Mouse (Mus musculus) right cerebral cortex, postnatal 36 days (tissue): ENCODE data around the gene Bank1.

ENCODE experiments used
- DNase-seq, 2 experiments: peaks; one replicate each; pipeline ENCODE4 v3.0.0; 2022; ENCODE audit warnings: low spot score in 2 of 2, mixed read lengths in 1 of 2

Bank1 gene

DNA sequence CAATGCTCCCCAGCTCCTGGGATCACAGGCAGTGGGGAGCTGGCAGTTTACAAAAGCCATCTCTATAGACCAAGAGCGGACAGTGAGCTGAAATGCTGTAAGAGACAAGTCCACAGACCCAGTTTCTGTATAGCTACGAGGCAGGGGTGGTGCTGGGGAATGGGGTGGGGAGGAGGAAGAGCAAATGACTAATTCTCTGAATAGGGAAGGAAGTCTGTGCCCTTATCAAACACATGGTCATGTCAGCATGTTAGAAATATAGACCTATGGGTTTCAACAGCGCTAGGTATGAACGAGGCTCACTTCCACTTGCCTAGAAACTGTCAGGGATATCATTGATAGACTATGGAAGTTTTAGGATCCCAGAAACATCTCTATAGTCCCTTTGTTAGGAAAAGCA, 73.0 kb downstream of the Bank1 start:
- DNase-seq, result no peak

DNA sequence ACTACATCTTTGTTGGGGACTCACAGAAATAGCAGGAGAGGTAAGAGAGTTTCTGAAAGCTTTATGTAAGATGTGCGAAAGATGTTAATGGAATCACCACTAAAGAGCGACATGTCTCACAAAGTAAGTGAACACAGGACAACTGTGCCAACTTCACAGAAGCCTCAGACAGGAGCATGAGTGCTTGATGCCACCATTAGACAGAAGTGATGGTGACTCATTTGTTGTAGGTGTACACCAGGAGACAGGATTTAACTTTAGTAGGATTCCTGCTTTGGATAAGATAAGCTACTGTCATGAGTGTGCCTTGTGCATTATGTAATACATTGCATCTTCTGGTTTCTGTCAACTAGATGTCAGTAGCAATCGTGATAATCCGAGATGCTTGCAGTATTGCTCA, 74.3 kb downstream of the Bank1 start:
- no peak for DNase-seq

DNA sequence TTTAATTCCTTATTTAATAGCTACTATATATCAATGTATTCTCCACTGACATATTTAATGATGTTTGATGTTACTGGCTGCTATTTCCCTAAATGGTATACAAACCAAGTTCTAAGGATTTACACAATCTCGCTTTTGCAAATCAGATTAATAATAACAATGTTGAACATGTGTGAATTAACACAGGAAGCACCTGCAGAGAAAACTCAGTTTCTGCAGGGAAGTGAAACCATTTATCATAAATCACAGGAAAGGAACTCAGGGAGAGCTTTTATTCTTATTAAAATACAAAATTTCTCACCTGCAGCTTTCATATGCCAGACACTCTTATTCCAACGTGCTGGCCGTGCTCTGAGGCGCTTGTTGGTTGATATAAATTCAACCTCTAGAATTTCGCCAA, 78.5 kb downstream of the Bank1 start:
- DNase-seq, result no peak

DNA sequence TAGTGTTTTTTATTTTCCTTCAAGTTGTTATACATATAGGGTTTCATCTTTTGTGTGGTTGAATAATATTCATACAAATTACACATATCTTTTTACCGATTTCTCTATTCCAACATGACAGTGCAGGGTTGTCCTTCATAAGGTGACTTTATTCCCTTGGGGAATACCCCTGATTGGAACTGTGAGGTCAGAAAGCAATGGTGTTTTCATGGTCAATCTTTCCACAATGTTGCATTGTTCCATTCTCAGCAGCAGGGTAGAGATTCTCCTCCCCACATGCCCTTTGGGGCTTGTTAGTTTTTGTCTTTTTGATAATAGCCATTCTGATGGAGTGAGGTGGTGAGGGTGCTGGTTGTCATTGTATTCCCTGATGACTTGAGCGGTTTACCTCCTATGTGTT, 80.9 kb downstream of the Bank1 start:
- DNase-seq, result no peak

DNA sequence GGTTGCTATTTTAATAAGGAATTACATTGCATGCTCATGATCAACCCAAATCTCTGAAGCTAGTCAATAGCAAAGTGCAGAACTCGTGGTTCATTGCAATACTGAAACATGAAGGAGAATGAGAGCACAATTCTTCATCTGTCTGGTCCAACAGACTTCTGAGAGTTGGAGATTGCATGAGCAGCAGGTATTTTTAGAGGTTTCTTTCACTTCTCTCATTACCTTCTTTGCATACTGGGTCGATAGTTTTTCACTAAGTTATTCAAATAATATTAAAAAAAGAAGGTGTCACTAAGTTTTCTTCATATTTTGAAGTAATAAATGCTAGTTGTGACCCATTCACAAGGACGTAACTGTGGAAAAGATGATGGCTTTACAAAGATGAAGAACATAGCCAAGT, 87.1 kb downstream of the Bank1 start:
- DNase-seq, result no peak

DNA sequence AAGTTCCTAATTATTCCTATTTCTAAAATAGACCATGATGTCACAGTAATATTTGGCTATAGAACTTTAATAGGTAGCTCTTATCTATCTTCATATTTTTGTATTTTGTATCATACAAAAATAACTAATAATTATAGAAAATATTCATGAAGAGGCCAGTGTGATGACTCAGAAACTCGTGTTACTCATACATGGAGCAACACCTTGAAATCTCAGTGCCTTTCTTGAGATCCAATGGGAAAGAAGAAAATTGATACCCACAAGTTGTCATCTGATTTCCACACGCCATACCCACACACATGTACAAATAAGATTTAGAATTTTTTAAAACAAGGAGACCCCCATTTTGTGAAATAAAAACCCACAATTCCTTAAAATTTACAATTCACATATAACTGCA, 92.4 kb downstream of the Bank1 start:
- DNase-seq, result no peak

DNA sequence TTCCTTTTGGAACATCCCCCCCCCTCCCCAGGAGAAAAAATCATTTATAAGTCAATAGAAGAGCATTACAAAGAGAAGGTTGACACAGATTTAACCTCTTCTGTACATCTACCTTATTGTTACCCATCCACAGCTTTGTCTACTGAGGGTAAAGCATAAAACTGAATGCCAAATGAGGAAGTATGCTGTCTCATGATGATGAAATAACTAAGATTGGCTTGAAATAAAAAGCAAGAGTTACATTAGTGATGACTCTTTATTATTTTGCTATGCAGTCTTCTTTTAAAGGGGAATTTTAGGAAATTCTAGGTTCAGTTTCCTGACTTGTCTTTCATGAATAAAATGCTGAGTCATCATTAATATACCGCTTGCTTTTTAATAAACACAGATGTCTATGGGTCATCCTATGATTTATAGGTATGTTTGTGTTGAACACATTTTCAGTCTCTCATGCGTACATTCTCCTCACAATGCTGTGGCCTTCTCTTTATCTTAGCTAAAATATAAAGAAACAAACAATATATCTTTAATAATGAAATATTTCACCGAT, 95.2 kb downstream of the Bank1 start:
- DNase-seq, result no peak

DNA sequence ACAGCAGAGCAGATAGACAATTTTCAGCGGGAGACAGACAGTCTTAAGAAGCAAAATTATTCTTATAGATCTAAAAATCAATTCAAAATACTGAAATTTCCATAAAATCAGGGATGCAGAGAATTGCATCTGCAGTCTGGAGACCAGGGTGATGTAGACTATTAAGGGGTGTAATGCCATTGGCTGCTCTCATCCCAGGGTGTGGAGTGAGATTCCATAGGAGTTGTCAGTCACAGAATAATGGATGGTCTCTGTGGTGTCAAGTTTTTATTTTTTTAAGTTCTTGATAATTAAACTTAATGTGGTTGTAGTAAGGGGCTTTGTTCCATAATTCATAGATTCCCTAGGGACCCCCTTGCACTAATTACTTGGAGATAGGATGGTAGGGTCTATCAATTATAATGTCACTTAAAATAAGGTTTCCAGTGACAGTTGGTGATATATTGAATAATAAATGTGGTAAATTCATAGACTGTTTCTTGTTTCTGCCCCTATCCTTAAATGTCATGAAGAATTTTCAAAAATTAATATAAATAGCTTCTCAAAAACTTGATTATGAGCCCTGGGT, 136.1 kb downstream of the Bank1 start:
- no peak for DNase-seq

DNA sequence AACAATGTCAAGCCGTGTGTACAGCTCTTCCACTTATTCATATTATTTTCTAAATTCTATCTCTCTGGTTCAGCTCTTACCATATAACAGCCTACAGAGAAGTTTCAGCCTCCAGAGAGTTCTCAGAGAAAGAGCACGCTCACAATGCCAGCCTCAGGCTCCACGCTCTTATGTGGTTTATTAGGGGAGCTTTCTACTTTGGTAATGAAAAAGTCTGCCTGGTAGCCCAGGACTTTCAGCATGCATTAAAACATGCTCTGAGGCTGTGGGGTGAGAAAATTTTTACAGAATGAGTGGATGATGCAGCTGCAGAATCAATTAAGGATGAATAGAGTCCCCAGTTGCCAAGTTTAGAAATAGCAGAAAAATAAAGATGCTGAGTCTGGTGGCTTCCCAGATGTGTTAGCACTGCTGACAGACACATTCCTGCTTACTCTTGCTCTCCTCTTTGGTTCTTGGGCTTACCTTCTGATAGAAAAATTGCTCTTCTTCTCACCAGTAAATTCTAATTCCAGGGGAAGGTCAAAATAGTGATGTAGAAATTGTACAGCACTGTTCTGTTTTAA, 139.2 kb downstream of the Bank1 start:
- no peak for DNase-seq

DNA sequence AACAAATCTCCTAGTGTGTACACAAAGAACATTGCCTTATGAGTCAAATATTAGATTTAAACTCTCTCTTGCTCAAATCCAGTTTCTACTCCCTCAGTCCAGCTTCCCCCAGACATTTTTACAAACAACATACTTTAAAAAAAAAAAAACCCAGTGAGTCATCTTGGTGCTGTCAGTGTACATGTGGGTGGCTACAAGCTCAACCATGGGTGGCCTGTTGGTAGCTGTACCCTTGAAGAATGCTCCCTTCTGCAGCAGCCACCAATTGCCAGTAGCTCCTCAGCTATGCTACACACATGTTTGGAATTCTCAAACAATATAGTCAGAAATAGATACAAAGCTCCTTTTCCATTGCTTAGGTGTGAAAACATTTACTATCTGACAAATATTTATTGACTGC, 154.2 kb downstream of the Bank1 start:
- no peak for DNase-seq

DNA sequence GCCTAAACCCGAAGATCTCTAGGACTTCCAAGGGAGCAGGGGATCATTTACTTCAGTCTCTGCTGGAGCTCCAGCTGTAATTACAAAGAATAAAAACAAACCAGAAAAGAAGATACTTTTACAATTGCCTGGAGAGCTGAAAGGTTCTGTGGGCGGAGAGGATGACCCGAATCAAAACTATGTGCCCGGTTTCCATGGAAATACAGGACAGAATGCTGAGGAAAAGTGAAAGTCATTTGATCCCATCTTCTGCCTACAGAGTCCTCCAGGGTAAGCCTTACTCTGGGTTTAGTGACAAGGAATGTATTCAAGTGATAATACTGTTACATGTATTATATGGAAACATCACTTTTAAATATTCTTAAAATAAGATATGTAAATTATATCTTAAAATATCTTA, 157.8 kb downstream of the Bank1 start:
- DNase-seq, result no peak

DNA sequence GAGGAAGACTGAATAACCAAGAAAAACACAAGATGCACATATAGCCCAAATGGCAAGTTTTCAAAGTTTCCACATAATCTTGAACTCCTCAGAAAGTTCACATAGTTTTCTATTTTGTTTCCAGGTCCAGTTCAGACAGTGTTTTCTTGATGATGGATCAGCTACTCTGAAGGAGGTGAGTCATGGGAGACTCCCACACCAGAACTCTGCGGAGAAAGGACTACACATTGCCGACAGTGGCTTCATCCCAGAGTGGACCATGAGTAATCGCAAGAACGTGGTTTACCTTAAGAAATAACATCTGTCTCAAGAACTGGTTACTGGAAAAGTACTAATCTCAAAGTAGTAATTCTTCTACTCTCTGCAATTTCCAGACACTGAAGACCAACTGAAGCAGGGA, 159.2 kb downstream of the Bank1 start:
- no peak for DNase-seq

DNA sequence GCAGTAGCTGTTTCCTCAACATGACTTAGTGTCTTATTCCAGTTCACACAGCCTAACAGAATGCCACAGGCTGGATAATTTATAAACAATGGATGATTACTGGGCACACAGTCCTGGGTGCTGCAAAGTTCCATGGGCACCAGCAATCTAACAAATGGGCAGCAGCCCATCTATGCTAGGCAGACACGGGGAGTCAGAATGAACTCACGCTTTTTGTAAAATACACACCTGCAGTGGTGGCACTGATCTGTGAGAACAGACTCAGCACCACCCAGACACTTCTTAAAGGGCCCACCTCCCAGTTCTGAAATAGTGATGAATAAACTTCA, 159.9 kb downstream of the Bank1 start:
- no peak for DNase-seq

DNA sequence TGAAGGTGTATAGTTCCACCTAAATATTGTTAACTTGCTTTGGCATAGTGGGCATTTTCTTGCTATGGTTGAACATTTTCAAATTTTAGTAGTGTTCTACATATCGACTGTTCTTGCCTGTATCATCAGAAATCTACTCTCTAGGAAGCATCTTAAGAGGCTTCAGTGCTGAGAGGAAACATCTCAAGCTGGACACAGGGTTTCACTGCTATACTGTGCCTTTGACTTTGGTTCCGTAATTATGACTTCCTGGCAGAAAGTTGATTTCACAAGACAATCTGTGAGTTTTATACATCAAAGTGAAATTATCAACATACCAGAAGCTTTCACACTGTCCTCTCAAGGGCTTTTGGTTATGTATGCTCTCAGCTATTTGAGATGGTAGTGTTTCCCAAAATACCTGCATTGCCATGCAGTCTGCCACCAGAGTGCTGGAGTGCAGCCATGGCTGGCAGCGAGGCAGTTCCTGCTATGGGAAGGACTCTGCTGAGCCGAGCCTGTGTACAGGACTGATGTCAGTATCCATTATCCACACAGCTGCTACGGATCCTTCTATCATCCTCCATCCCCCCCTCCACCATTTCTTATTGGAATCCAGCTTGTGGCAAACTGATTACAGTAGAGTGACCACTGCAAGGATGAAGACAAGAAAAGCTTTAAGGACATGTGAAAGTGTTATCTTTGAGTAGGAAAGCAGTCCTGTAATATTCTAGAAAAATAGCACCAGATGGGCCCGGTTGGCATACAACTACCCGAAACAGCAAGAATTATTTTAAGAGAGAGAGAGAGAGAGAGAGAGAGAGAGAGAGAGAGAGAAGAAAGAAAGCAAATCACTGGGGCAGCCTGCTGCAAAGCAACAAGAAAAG, 160.5 kb downstream of the Bank1 start:
- peak; percentile 60 to 71 for DNase-seq

DNA sequence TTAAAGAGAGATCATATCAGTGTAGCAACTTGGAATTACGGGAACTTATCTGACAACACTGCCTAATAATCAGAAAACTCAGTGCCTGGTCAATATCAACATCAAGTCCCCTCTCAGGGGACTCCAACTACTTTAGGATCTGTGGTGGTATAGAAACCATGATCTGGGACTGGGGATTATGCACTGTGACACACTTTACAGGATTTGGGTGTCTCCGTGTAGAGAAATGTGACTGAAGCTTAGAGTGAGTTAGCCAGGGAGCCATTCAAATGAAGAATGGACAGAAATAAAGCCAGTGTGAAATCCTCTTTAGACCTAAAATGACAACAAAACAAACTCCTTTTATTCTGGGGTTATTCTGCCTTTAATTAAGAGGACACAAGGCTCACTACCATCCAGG, 167.8 kb downstream of the Bank1 start:
- DNase-seq, result no peak

DNA sequence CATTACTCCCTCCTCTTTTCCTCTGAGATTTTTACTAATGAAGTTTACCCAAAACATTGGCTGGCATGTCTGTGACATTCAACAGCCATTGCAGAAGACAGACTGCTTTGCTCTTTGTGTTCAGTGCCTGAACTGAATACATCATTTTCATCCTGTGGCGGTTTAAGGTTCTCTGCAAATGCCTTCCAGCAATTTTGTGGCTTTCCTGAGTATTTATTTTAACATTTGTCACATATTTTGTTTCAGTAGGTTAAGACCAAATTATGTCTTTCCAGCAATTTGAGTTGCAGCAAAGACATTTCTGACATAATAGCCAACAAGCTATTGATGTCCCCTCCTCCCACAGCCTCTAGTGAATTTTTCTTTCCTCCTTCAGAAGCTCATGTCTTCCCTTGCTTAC, 170.3 kb downstream of the Bank1 start:
- DNase-seq, result no peak

DNA sequence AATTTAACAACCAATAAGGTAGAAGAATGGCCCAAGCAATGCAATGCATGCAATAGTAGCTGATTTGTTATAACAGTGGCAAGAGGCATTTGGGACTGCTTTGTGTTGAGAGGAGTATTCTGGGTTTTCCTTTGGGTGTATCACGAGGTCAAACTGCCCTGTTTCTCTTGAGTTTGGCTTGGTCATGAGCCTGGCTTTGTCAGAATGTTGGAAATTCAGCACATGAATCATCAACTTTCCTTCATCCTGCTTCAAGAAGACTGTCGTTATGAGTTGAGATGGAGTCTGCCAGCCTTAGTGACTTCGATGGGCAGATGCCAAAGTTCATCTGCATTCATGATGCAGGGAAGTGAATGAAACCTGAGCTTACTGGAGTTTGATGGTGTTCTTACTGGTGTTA, 175.0 kb downstream of the Bank1 start:
- no peak for DNase-seq

DNA sequence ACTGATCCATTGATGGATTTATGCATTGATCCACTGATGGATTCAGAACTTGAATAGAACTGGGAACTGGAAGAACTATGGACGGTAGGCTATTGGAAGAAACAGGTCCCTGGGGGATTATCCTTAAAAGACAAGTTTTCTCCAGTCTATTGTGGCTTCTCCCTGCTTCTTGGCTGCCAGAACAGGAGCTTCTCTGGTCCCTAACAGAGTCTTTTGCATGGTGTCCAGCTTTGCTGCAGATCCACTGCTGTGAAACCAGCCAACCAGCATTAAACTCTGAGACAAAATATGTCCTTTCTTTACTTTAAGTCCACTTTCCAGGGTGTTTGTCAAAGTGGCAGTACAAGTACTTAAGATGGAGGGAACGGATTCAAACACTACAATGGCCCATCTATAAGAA, 178.7 kb downstream of the Bank1 start:
- no peak for DNase-seq

DNA sequence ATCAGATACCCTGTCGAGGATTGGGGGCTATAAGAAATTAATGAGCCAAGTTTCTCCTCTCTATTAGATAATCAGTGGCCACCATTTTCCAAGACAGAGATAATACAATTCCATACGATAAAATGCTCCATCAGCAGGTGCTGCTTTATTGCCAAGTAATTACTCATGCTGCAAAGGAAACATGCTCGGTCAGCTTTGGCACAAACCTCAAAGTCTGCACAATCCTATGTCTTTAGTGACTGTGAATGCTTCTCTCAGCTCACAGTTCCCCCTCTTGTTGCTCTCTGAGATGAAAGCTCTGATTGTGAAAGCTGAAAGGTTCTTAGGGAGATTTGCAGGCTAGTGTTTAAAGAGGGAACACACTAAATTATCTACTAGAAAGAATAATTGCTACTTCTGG, 193.9 kb downstream of the Bank1 start:
- no peak for DNase-seq

DNA sequence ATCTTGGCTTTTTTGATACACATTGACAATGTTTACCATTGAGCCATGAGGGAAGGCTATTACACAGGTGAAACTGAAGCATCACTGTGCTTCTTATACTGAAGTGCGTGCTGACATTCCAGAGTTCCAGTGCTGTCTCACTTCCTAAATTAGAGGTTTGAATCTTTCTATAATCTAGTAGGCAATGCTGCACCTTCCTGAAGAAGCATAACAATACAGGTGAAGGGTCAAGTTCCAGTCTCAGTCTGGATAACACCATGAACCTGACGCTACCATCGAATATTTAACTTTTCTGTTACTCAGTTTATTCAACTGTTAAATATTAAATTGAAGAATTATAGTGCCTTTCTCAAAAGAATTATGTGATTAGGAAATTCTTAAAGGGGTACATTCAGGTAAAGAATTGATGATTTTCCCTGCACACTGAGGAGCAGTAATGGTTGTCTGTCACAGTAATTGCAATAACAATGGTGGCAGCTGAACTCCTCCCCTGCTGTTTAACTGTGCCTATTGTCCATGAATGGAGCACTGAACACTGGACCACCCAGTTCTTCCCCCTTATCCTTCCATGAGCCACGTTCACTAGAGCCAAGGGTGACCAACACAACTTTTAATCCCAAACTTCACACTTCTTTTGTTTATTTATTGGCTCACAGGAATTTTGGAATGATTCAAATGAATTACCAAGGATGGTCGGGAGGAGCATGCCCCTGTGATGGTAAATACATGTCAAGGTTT, 210.2 kb downstream of the Bank1 start:
- DNase-seq, result no peak

DNA sequence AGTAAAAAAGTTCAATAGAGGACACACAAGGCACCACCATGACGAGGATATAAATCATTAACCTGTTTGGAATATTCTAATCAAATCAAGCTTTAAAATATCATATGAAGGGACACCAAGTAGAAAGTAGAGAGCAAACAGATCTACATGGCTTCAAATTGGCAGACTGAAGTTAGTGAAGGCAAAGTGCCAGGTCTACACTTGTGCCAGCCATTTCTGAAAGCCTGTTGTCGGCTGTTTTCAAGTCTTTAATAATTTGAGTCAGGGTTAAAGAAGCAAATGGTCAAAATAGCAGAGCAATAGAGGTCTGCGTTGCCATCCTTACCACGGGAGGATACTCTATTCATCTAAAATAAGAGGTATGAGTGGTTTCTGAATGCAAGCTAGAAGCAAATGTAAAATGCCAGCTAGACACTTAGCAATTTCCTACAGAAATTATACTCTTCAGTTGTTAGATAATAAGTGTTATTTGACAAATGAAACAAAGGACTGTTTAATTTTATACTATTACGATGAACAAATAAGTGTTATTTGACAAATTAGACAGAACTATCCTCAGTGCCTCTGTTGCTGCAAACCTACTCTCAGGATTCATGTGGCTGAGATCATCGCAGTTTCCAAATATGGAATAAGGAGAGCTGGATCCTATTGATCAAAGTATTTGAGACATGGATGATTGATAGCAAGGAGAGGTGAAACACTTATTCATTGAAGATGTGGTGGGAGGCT, 216.3 kb downstream of the Bank1 start:
- no peak for DNase-seq

DNA sequence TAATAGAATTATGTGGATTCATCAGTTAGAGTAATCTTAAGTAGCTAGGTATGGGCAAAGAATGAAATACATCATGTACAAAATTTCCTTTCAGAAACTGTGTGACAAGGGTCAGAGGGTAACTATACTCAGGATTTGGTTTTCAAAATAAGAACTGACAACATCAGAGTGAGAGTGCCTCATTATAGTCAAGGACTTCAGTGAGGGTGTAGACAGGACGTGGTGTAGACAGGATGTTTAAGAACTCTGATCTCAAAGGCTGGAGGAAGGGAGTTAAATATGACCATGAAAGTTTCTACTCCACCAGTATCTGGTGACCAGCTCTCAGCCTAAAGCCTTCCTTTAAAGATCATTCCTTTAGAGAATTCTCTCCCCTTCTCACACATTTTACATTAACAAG, 219.4 kb downstream of the Bank1 start:
- no peak for DNase-seq
